Mouse (Mus musculus) E14TG2a.4 (cell line): Measurements from ENCODE around the gene Miga2.

Source experiments
- CTCF ChIP-seq: conservative IDR thresholded peaks from 2 replicates; pipeline ENCODE4 v1.5.1; 2014; ENCODE audit warnings: low read length
- POU5F1 ChIP-seq: IDR thresholded peaks from 2 replicates; pipeline ENCODE4 v1.6.1; 2014; ENCODE audit warnings: low read length, borderline replicate concordance

DNA sequence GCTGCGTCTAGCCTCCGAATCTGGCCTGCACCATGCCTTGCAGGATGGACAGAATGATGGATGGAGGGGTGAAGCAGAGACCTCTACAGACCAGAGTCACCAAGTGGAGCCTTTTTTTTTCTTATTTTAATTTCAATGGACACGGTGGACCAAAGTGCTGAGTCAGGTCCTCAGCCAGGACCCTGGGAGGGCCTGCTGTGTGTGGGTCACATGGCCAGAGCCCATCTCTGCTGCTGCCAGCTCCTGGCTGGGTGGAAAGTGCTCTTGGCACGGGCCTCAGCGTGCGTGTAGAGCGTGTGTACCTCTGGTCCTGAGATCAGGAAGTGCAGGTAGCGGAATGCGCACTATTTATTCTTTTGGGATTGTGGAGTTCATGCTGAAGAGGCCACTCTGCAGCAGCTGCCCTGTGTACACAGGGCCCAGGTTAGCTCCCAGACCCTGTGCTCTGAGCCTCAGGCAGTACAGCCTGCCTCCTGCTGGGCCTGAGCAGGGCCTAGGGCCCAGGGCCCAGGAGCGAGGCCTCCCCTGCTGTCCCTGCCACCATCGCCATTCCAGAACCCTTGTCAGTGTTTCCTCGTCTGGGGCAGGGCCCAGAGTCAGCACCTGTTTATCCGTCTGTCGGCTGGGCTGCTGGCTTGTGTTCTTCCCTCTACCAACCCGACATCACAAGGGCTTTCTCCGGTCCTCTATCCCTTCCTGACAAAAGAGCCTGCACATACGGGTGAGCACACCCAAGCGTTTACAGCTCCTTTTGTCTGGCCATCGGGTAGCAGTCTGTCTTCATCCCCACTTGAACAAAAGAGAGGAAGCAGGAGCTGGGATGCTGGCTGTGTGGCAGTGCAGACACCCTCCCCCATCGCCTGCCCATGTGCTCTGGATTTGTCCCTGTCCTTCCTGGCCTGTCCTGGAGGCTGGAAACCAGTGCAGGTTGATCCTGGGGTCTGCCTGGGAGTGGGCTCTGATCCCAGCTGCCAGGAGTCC lies 35.4 kb downstream of the Miga2 start:
- TF ChIP-seq CTCF (no peak), POU5F1 (no peak)
